Mouse (Mus musculus) stomach, embryonic 15.5 days (tissue): ENCODE results near the gene Map3k14. TPM values are rescaled to one million over a fixed set of nuclear protein-coding genes. Genes with fewer than 3 reads are reported as not detected.
A peak's percentile ranks its signal among the peaks of the same experiment; 100 is the strongest.
"Not testable (repeated sequence)": the region's sequence is repeated elsewhere in the genome, so short reads cannot be mapped to it uniquely, and the experiment has no call there.

Experiments
- ATAC-seq: fragments of 200-750 bp; cut with Nextera tagmentation; 2 replicates; pipeline ENCODE4 v1.8.0; 2017; ENCODE audit warnings: low read depth, moderate number of reproducible peaks, moderate TSS enrichment; ENCODE audit not compliant: insufficient read depth, low FRiP score
- H3K27ac ChIP-seq: fragments of 300-500 bp; sonication (generic); 2 replicates; pipeline ENCODE4 v1.5.1; 2015; ENCODE audit warnings: mild to moderate bottlenecking, inconsistent platforms
- H3K27me3 ChIP-seq: fragments of 300-500 bp; sonication (generic); replicated peaks from 2 replicates; pipeline ENCODE4 v1.6.1; 2015; ENCODE audit warnings: inconsistent platforms
- H3K36me3 ChIP-seq: fragments of 300-500 bp; sonication (generic); 2 replicates; pipeline ENCODE4 v1.6.1; 2015; ENCODE audit warnings: inconsistent platforms
- H3K4me1 ChIP-seq: fragments of 300-500 bp; sonication (generic); 2 replicates; pipeline ENCODE4 v1.6.1; 2015; ENCODE audit warnings: inconsistent platforms
- H3K4me2 ChIP-seq: fragments of 300-500 bp; sonication (generic); 2 replicates; pipeline ENCODE4 v1.6.1; 2015; ENCODE audit warnings: mild to moderate bottlenecking, inconsistent platforms
- H3K4me3 ChIP-seq: fragments of 300-500 bp; sonication (generic); replicated peaks from 2 replicates; pipeline ENCODE4 v1.5.1; 2015; ENCODE audit warnings: inconsistent platforms
- H3K9ac ChIP-seq: fragments of 300-500 bp; sonication (generic); 2 replicates; pipeline ENCODE4 v1.6.1; 2015; ENCODE audit warnings: inconsistent platforms
- H3K9me3 ChIP-seq: fragments of 300-500 bp; sonication (generic); 2 replicates; pipeline ENCODE4 v1.6.1; 2016; ENCODE audit warnings: inconsistent platforms
- WGBS: fragments of 180-500 bp; shearing (Covaris S2); methylation state at CpG from one replicate; pipeline ENCODE4 v1.1.7; 2015; 5-methylcytosine and 5-hydroxymethylcytosine counted together
- polyA plus RNA-seq: library from polyadenylated mRNA; unstranded; fragments of >200 nt; fragmentation: Nextera tagmentation; extraction: Ambion mirVana; gene quantifications from 2 replicates; pipeline ENCODE4 v1.2.1, GENCODE M21; 2015

The Map3k14 gene
- polyA plus RNA-seq, 1 experiment from 2014 or later: 3.6 TPM

- Histone ChIP-seq H3K9ac (no peak overlapping the region), H3K4me2 (no peak overlapping the region), H3K4me1 (0 out of 2 replicates have a peak, but pooled peaks cover 4% of the 10 kb centered on the region), H3K27me3 (no peaks in the 10 kb centered on the region), H3K36me3 (peaks cover 30% of the 10 kb centered on the region), H3K4me3 (no peak overlapping the region), H3K9me3 (no peaks in the 10 kb centered on the region), H3K27ac (no peak overlapping the region)
- no peak for ATAC-seq
- 67% methylated on average over 10 of the region's 10 CpGs for WGBS
These were observed 30.4 kb downstream of the Map3k14 start for GRCm38 (mm10) chr11:103236903-103237302.

GRCm38 (mm10) chr11:103236431-103236830 is 30.8 kb downstream of the Map3k14 start:
- WGBS: 69% methylated on average over 6 of the region's 6 CpGs
- H3K27me3 ChIP-seq: no peaks in the 10 kb centered on the region
- H3K9ac ChIP-seq: no peak overlapping the region
- H3K36me3 ChIP-seq: peaks cover 32% of the 10 kb centered on the region
- H3K4me2 ChIP-seq: no peak overlapping the region
- H3K27ac ChIP-seq: no peak overlapping the region
- H3K4me3 ChIP-seq: no peak overlapping the region
- no peaks in the 10 kb centered on the region for H3K9me3 ChIP-seq
- H3K4me1 ChIP-seq: 0 out of 2 replicates have a peak, but pooled peaks cover 4% of the 10 kb centered on the region
- no peak for ATAC-seq

GRCm38 (mm10) chr11:103235702-103236101 is 31.6 kb downstream of the Map3k14 start:
- Histone ChIP-seq H3K9me3 (no peaks in the 10 kb centered on the region), H3K36me3 (peaks cover 37% of the 10 kb centered on the region), H3K4me1 (no peaks in the 10 kb centered on the region), H3K9ac (no peak overlapping the region), H3K4me2 (no peak overlapping the region), H3K27me3 (no peaks in the 10 kb centered on the region), H3K27ac (no peak overlapping the region), H3K4me3 (no peak overlapping the region)
- no peak for ATAC-seq
- WGBS: 56% methylated on average over 11 of the region's 11 CpGs

GRCm38 (mm10) chr11:103234447-103234846 is 32.8 kb downstream of the Map3k14 start:
- no peak overlapping the region for H3K4me3 ChIP-seq
- no peaks in the 10 kb centered on the region for H3K27me3 ChIP-seq
- H3K4me1 ChIP-seq: no peaks in the 10 kb centered on the region
- H3K9me3 ChIP-seq: no peaks in the 10 kb centered on the region
- H3K9ac ChIP-seq: no peak overlapping the region
- ATAC-seq: no peak
- peaks cover 42% of the 10 kb centered on the region for H3K36me3 ChIP-seq
- H3K4me2 ChIP-seq: no peak overlapping the region
- no peak overlapping the region for H3K27ac ChIP-seq
- WGBS: 44% methylated on average over 1 of the region's 1 CpGs

GRCm38 (mm10) chr11:103232966-103233365 is 34.3 kb downstream of the Map3k14 start:
- no peak overlapping the region for H3K27ac ChIP-seq
- no peaks in the 10 kb centered on the region for H3K4me1 ChIP-seq
- H3K9ac ChIP-seq: no peak overlapping the region
- no peaks in the 10 kb centered on the region for H3K9me3 ChIP-seq
- H3K27me3 ChIP-seq: no peaks in the 10 kb centered on the region
- 36% methylated on average over 7 of the region's 7 CpGs for WGBS
- H3K36me3 ChIP-seq: peaks cover 30% of the 10 kb centered on the region
- no peak overlapping the region for H3K4me3 ChIP-seq
- ATAC-seq: no peak
- H3K4me2 ChIP-seq: no peak overlapping the region

- Histone ChIP-seq H3K4me2 (no peak overlapping the region), H3K9ac (no peak overlapping the region), H3K27ac (no peak overlapping the region), H3K4me1 (no peaks in the 10 kb centered on the region), H3K9me3 (no peaks in the 10 kb centered on the region), H3K4me3 (no peak overlapping the region), H3K36me3 (peaks cover 24% of the 10 kb centered on the region), H3K27me3 (no peaks in the 10 kb centered on the region)
- 94% methylated on average over 7 of the region's 7 CpGs for WGBS
- no peak for ATAC-seq
These were observed 35.9 kb downstream of the Map3k14 start for GRCm38 (mm10) chr11:103231367-103231766.

- Histone ChIP-seq H3K9ac (no peak overlapping the region), H3K27ac (no peak overlapping the region), H3K4me3 (no peak overlapping the region), H3K4me2 (no peak overlapping the region), H3K9me3 (no peaks in the 10 kb centered on the region), H3K27me3 (no peaks in the 10 kb centered on the region), H3K4me1 (no peaks in the 10 kb centered on the region), H3K36me3 (peaks cover 24% of the 10 kb centered on the region)
- ATAC-seq: no peak
- WGBS: 87% methylated on average over 19 of the region's 19 CpGs
These were observed 36.6 kb downstream of the Map3k14 start for GRCm38 (mm10) chr11:103230626-103231025.

- no peak for ATAC-seq
- Histone ChIP-seq H3K9ac (no peak overlapping the region), H3K4me1 (peaks cover 2% of the 10 kb centered on the region; the same call in 1 of the 2 replicates), H3K9me3 (no peaks in the 10 kb centered on the region), H3K27me3 (no peaks in the 10 kb centered on the region), H3K27ac (no peak overlapping the region), H3K4me3 (no peak overlapping the region), H3K4me2 (no peak overlapping the region), H3K36me3 (peaks cover 32% of the 10 kb centered on the region)
- 98% methylated on average over 2 of the region's 2 CpGs for WGBS
These were observed 37.7 kb downstream of the Map3k14 start for GRCm38 (mm10) chr11:103229608-103230007.

- ATAC-seq: no peak
- Histone ChIP-seq H3K4me2 (no peak overlapping the region), H3K4me3 (no peak overlapping the region), H3K27ac (peak overlapping the region; percentile 6; the same call in 1 of the 2 replicates), H3K27me3 (no peaks in the 10 kb centered on the region), H3K36me3 (peaks cover 23% of the 10 kb centered on the region), H3K9ac (no peak overlapping the region), H3K4me1 (peaks cover 2% of the 10 kb centered on the region; the same call in 1 of the 2 replicates), H3K9me3 (no peaks in the 10 kb centered on the region)
- 74% methylated on average over 18 of the region's 18 CpGs for WGBS
These were observed 43.3 kb downstream of the Map3k14 start for GRCm38 (mm10) chr11:103223951-103224456.

- Histone ChIP-seq H3K9me3 (no peaks in the 10 kb centered on the region), H3K9ac (no peak overlapping the region), H3K36me3 (peaks cover 23% of the 10 kb centered on the region), H3K4me3 (no peak overlapping the region), H3K27ac (peak overlapping the region; percentile 6; the same call in 1 of the 2 replicates), H3K27me3 (no peaks in the 10 kb centered on the region), H3K4me2 (no peak overlapping the region), H3K4me1 (peaks cover 4% of the 10 kb centered on the region)
- no peak for ATAC-seq
- WGBS: 85% methylated on average over 10 of the region's 10 CpGs
These were observed 43.8 kb downstream of the Map3k14 start for GRCm38 (mm10) chr11:103223444-103223843.

- 88% methylated on average over 4 of the region's 4 CpGs for WGBS
- peaks cover 23% of the 10 kb centered on the region for H3K36me3 ChIP-seq
- H3K4me2 ChIP-seq, ATAC-seq, H3K27me3 ChIP-seq, H3K4me3 ChIP-seq, H3K4me1 ChIP-seq, H3K27ac ChIP-seq, H3K9me3 ChIP-seq, H3K9ac ChIP-seq: not testable (repeated sequence)
These were observed 44.6 kb downstream of the Map3k14 start for GRCm38 (mm10) chr11:103222718-103223117.

GRCm38 (mm10) chr11:103221437-103221836 is 45.8 kb downstream of the Map3k14 start:
- peaks cover 9% of the 10 kb centered on the region for H3K4me1 ChIP-seq
- no peak for ATAC-seq
- WGBS: 71% methylated on average over 6 of the region's 6 CpGs
- no peaks in the 10 kb centered on the region for H3K27me3 ChIP-seq
- no peak overlapping the region for H3K27ac ChIP-seq
- no peaks in the 10 kb centered on the region for H3K9me3 ChIP-seq
- H3K9ac ChIP-seq: no peak overlapping the region
- no peak overlapping the region for H3K4me2 ChIP-seq
- H3K4me3 ChIP-seq: no peak overlapping the region
- H3K36me3 ChIP-seq: peaks cover 20% of the 10 kb centered on the region

GRCm38 (mm10) chr11:103219995-103220394 is 47.3 kb downstream of the Map3k14 start:
- peaks cover 7% of the 10 kb centered on the region for H3K4me1 ChIP-seq
- ATAC-seq: no peak
- no peaks in the 10 kb centered on the region for H3K9me3 ChIP-seq
- no peak overlapping the region for H3K9ac ChIP-seq
- no peak overlapping the region for H3K27ac ChIP-seq
- WGBS: 71% methylated on average over 4 of the region's 4 CpGs
- peaks cover 15% of the 10 kb centered on the region for H3K36me3 ChIP-seq
- no peak overlapping the region for H3K4me2 ChIP-seq
- H3K27me3 ChIP-seq: no peaks in the 10 kb centered on the region
- H3K4me3 ChIP-seq: no peak overlapping the region
